Mouse (Mus musculus): ENCODE results near the gene Esr1.

GRCm38 (mm10) chr10:4885961-4886360, 274.6 kb downstream of the Esr1 start:
- no peak for TF ChIP-seq CTCF (IDR thresholded peaks at IDR 0.05; ENCODE audit: low read depth)
- TF ChIP-seq EP300 (IDR thresholded peaks at IDR 0.05; ENCODE audit: low read depth): no peak
